Mouse (Mus musculus): ENCODE measurements around the gene Apeh. TPM values are rescaled to one million over a fixed set of nuclear protein-coding genes. Genes with fewer than 3 reads are reported as not detected.

Gene Apeh
- polyA plus RNA-seq, 1 experiment from 2014 or later = 73.7 TPM

GRCm38 (mm10) chr9:108071801-108072200 is 22.6 kb downstream of the Apeh start:
- peaks cover 13% of the 10 kb centered on the region; the same call in 1 of the 2 replicates for H3K36me3 ChIP-seq
- H3K4me1 ChIP-seq = no peaks in the 10 kb centered on the region
- no peaks in the 10 kb centered on the region for H3K27me3 ChIP-seq (replicated peaks)
- H3K9ac ChIP-seq = no peak overlapping the region
- WGBS = 71% methylated on average over 4 of the region's 4 CpGs
- H3K4me2 ChIP-seq = no peak overlapping the region
- no peak for ATAC-seq (ENCODE audit: insufficient read depth, low FRiP score, low read depth)
- no peak overlapping the region for H3K4me3 ChIP-seq (replicated peaks)
- H3K27ac ChIP-seq = peak overlapping the region; percentile 49; the same call in 1 of the 2 replicates
- no peaks in the 10 kb centered on the region for H3K9me3 ChIP-seq

GRCm38 (mm10) chr9:108069529-108069928 is 24.9 kb downstream of the Apeh start:
- no peak for ATAC-seq (ENCODE audit: insufficient read depth, low FRiP score, low read depth)
- H3K4me1 ChIP-seq = no peaks in the 10 kb centered on the region
- WGBS = 90% methylated on average over 7 of the region's 7 CpGs
- no peaks in the 10 kb centered on the region for H3K27me3 ChIP-seq (replicated peaks)
- no peak overlapping the region for H3K4me3 ChIP-seq (replicated peaks)
- no peak overlapping the region for H3K4me2 ChIP-seq
- no peak overlapping the region for H3K9ac ChIP-seq
- H3K36me3 ChIP-seq = peaks cover 13% of the 10 kb centered on the region; the same call in 1 of the 2 replicates
- no peak overlapping the region for H3K27ac ChIP-seq
- H3K9me3 ChIP-seq = no peaks in the 10 kb centered on the region

GRCm38 (mm10) chr9:108069007-108069406 is 25.4 kb downstream of the Apeh start:
- 91% methylated on average over 9 of the region's 9 CpGs for WGBS
- Histone ChIP-seq H3K4me2 (no peak overlapping the region), H3K9me3 (no peaks in the 10 kb centered on the region), H3K9ac (no peak overlapping the region), H3K36me3 (peaks cover 14% of the 10 kb centered on the region), H3K27ac (no peak overlapping the region), H3K4me1 (no peaks in the 10 kb centered on the region), H3K27me3 (replicated peaks) (no peaks in the 10 kb centered on the region), H3K4me3 (replicated peaks) (no peak overlapping the region)
- no peak for ATAC-seq (ENCODE audit: insufficient read depth, low FRiP score, low read depth)

- no peak for ATAC-seq (ENCODE audit: insufficient read depth, low FRiP score, low read depth)
- Histone ChIP-seq H3K4me1 (0 out of 2 replicates have a peak, but pooled peaks cover 4% of the 10 kb centered on the region), H3K9ac (no peak overlapping the region), H3K9me3 (no peaks in the 10 kb centered on the region), H3K27ac (0 out of 2 replicates have a peak overlapping the region, but pooled peaks have one; percentile 16), H3K4me3 (replicated peaks) (no peak overlapping the region), H3K27me3 (replicated peaks) (no peaks in the 10 kb centered on the region), H3K36me3 (peaks cover 22% of the 10 kb centered on the region), H3K4me2 (no peak overlapping the region)
- 20% methylated on average over 8 of the region's 8 CpGs for WGBS
These were observed 26.5 kb downstream of the Apeh start for GRCm38 (mm10) chr9:108067900-108068299.

- Histone ChIP-seq H3K27me3 (replicated peaks) (no peaks in the 10 kb centered on the region), H3K27ac (no peak overlapping the region), H3K9me3 (no peaks in the 10 kb centered on the region), H3K36me3 (peaks cover 28% of the 10 kb centered on the region), H3K4me2 (no peak overlapping the region), H3K4me1 (0 out of 2 replicates have a peak, but pooled peaks cover 4% of the 10 kb centered on the region), H3K9ac (no peak overlapping the region), H3K4me3 (replicated peaks) (no peak overlapping the region)
- WGBS = 75% methylated on average over 7 of the region's 7 CpGs
- ATAC-seq (ENCODE audit: insufficient read depth, low FRiP score, low read depth) = no peak
These were observed 27.2 kb downstream of the Apeh start for GRCm38 (mm10) chr9:108067199-108067598.

GRCm38 (mm10) chr9:108065491-108066011 is 28.9 kb downstream of the Apeh start:
- Histone ChIP-seq H3K9me3 (no peaks in the 10 kb centered on the region), H3K27me3 (replicated peaks) (no peaks in the 10 kb centered on the region), H3K4me2 (no peak overlapping the region), H3K9ac (no peak overlapping the region), H3K4me1 (0 out of 2 replicates have a peak, but pooled peaks cover 4% of the 10 kb centered on the region), H3K27ac (no peak overlapping the region), H3K4me3 (replicated peaks) (no peak overlapping the region), H3K36me3 (peaks cover 34% of the 10 kb centered on the region)
- ATAC-seq (ENCODE audit: insufficient read depth, low FRiP score, low read depth) = peak; percentile 51; the same call in 1 of the 2 replicates
- 39% methylated on average over 5 of the region's 5 CpGs for WGBS

GRCm38 (mm10) chr9:108063361-108063760 is 31.0 kb downstream of the Apeh start:
- 81% methylated on average over 12 of the region's 12 CpGs for WGBS
- Histone ChIP-seq H3K9ac (no peak overlapping the region), H3K27ac (no peak overlapping the region), H3K9me3 (no peaks in the 10 kb centered on the region), H3K36me3 (peaks cover 30% of the 10 kb centered on the region), H3K4me1 (0 out of 2 replicates have a peak, but pooled peaks cover 4% of the 10 kb centered on the region), H3K4me2 (no peak overlapping the region), H3K27me3 (replicated peaks) (no peaks in the 10 kb centered on the region), H3K4me3 (replicated peaks) (no peak overlapping the region)
- no peak for ATAC-seq (ENCODE audit: insufficient read depth, low FRiP score, low read depth)

- peaks cover 33% of the 10 kb centered on the region for H3K36me3 ChIP-seq
- no peak overlapping the region for H3K9ac ChIP-seq
- 92% methylated on average over 3 of the region's 3 CpGs for whole genome bisulfite sequencing
These were observed 32.3 kb downstream of the Apeh start for GRCm38 (mm10) chr9:108062142-108062541.

GRCm38 (mm10) chr9:108058291-108058690 is 36.1 kb downstream of the Apeh start:
- Histone ChIP-seq H3K36me3 (peaks cover 34% of the 10 kb centered on the region), H3K27ac (no peak overlapping the region), H3K4me1 (peaks cover 6% of the 10 kb centered on the region; the same call in 1 of the 2 replicates), H3K4me2 (no peak overlapping the region), H3K27me3 (replicated peaks) (no peaks in the 10 kb centered on the region), H3K9ac (no peak overlapping the region), H3K4me3 (replicated peaks) (no peak overlapping the region), H3K9me3 (no peaks in the 10 kb centered on the region)
- no peak for ATAC-seq (ENCODE audit: insufficient read depth, low FRiP score, low read depth)
- 92% methylated on average over 9 of the region's 9 CpGs for WGBS

More at GRCm38 (mm10) chr9:108062142-108062541, 32.3 kb downstream of the Apeh start:
- no peak overlapping the region for H3K27ac ChIP-seq
- 0 out of 2 replicates have a peak, but pooled peaks cover 4% of the 10 kb centered on the region for H3K4me1 ChIP-seq
- ATAC-seq (ENCODE audit: insufficient read depth, low FRiP score, low read depth) = no peak
- H3K4me2 ChIP-seq = no peak overlapping the region
- no peaks in the 10 kb centered on the region for H3K27me3 ChIP-seq (replicated peaks)
- no peaks in the 10 kb centered on the region for H3K9me3 ChIP-seq
- no peak overlapping the region for H3K4me3 ChIP-seq (replicated peaks)

GRCm38 (mm10) chr9:108057262-108057562 is 37.2 kb downstream of the Apeh start:
- no peaks in the 10 kb centered on the region for H3K27me3 ChIP-seq (replicated peaks)
- no peak overlapping the region for H3K9ac ChIP-seq
- WGBS = 88% methylated on average over 5 of the region's 5 CpGs
- no peak overlapping the region for H3K4me2 ChIP-seq
- ATAC-seq (ENCODE audit: insufficient read depth, low FRiP score, low read depth) = no peak
- no peaks in the 10 kb centered on the region for H3K9me3 ChIP-seq
- no peak overlapping the region for H3K4me3 ChIP-seq (replicated peaks)
- H3K27ac ChIP-seq = no peak overlapping the region
- peaks cover 14% of the 10 kb centered on the region for H3K4me1 ChIP-seq
- H3K36me3 ChIP-seq = peaks cover 27% of the 10 kb centered on the region

- H3K4me1 ChIP-seq = peaks cover 16% of the 10 kb centered on the region
- H3K27ac ChIP-seq = no peak overlapping the region
- H3K9me3 ChIP-seq = no peaks in the 10 kb centered on the region
- H3K36me3 ChIP-seq = peaks cover 26% of the 10 kb centered on the region
- H3K9ac ChIP-seq = no peak overlapping the region
- ATAC-seq (ENCODE audit: insufficient read depth, low FRiP score, low read depth) = no peak
- 80% methylated on average over 28 of the region's 28 CpGs for WGBS
- H3K4me2 ChIP-seq = no peak overlapping the region
- H3K27me3 ChIP-seq (replicated peaks) = no peaks in the 10 kb centered on the region
- no peak overlapping the region for H3K4me3 ChIP-seq (replicated peaks)
These were observed 37.8 kb downstream of the Apeh start for GRCm38 (mm10) chr9:108056361-108057261.

- no peaks in the 10 kb centered on the region for H3K9me3 ChIP-seq
- H3K27ac ChIP-seq = no peak overlapping the region
- no peak for ATAC-seq (ENCODE audit: insufficient read depth, low FRiP score, low read depth)
- H3K4me3 ChIP-seq (replicated peaks) = no peak overlapping the region
- H3K4me2 ChIP-seq = no peak overlapping the region
- H3K9ac ChIP-seq = no peak overlapping the region
- peaks cover 16% of the 10 kb centered on the region for H3K4me1 ChIP-seq
- no peaks in the 10 kb centered on the region for H3K27me3 ChIP-seq (replicated peaks)
- 84% methylated on average over 6 of the region's 6 CpGs for WGBS
- peaks cover 26% of the 10 kb centered on the region for H3K36me3 ChIP-seq
These were observed 38.7 kb downstream of the Apeh start for GRCm38 (mm10) chr9:108055661-108056237.
